ENCODE assay signal across 26 mouse cellular contexts in genomic region chr1:37222002-37222401, GRCm38 (mm10). TPM values are rescaled to one million over a fixed set of nuclear protein-coding genes. Genes with fewer than 3 reads are reported as not detected.
"Had no signal": no experiment of that assay in that cellular context is flagged by ENCODE, and none has a peak within 500 bp of the region (broad histone marks: within the 10 kb centered on the region; RNA-seq: fewer than 3 reads in every experiment).

No protein-coding gene starts in this region.

- H3K4me3 ChIP-seq: limb, embryonic 12.5 days; limb, embryonic 15.5 days; midbrain, embryonic 10.5 days; midbrain, embryonic 13.5 days; myocyte; neural tube, embryonic 13.5 days had no signal

- H3K36me3 ChIP-seq: limb, embryonic 12.5 days; limb, embryonic 15.5 days; midbrain, embryonic 10.5 days; midbrain, embryonic 13.5 days; neural tube, embryonic 13.5 days had no signal

- DNase-seq: kidney, adult 18-20 months; kidney, adult 9 months; kidney, postnatal 14 days; left cerebral cortex, postnatal 4 days; liver, postnatal 0 days; lung, embryonic 14.5 days; retina, postnatal 1 day; right cerebral cortex, postnatal 25 days; spleen, adult 18-20 months; thymus, adult 2 months; thymus, postnatal 14 days; thymus, postnatal 4 days had no signal

- H3K9me3 ChIP-seq: limb, embryonic 12.5 days; limb, embryonic 15.5 days; midbrain, embryonic 10.5 days; midbrain, embryonic 13.5 days; neural tube, embryonic 13.5 days had no signal

- H3K4me2 ChIP-seq: limb, embryonic 12.5 days; limb, embryonic 15.5 days; liver, embryonic 11.5 days; lung, embryonic 14.5 days; midbrain, embryonic 13.5 days; neural tube, embryonic 13.5 days had no signal

- H3K9ac ChIP-seq: limb, embryonic 12.5 days; limb, embryonic 15.5 days; liver, embryonic 14.5 days; liver, postnatal 0 days; lung, embryonic 14.5 days; midbrain, embryonic 13.5 days; neural tube, embryonic 13.5 days had no signal

- H3K4me1 ChIP-seq: limb, embryonic 12.5 days had no signal

- H3K27ac ChIP-seq: limb, embryonic 12.5 days; limb, embryonic 15.5 days; liver, embryonic 14.5 days; macrophage; midbrain, embryonic 10.5 days; midbrain, embryonic 13.5 days; neural tube, embryonic 13.5 days had no signal

- ATAC-seq: liver, postnatal 0 days; lung, postnatal 0 days; midbrain, embryonic 13.5 days; midbrain, embryonic 16.5 days had no signal

RNA-seq across cellular contexts. Expression of gene Cnga3, which starts 7.8 kb away (rescaled TPM):
- total RNA-seq: megakaryocyte, adult 5-6 weeks; monocyte, adult 5-6 weeks; neutrophil, adult 5-6 weeks had no signal
- polyA plus RNA-seq: limb, embryonic 12.5 days; limb, embryonic 15.5 days; liver, embryonic 11.5 days; liver, embryonic 14.5 days; liver, postnatal 0 days; lung, embryonic 14.5 days; lung, postnatal 0 days; macrophage; midbrain, embryonic 10.5 days; myocyte; neural tube, embryonic 13.5 days had no signal
